In the genomic region with DNA sequence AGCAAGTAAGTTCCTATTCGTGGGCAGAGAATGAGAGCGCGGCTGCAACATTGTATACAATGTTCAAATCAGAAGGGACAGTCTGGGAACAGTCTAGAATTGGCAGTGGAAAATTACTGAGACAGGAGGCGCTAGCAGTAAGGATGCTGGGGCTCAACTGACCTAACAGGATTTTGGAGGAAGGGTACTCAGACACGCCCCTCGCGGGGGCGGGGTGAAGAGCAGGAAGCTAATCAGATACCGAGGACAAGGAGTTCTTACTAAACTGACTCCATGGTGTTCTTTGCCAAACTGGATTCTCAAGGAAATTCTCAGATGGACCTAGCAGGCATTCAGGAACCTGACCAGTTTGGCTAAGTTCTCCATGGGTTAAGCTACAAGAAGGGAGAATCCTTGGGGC, we compare ENCODE assay signal across 10 mouse cellular contexts. TPM values are rescaled to one million over a fixed set of nuclear protein-coding genes. Genes with fewer than 3 reads are reported as not detected.
DNase-seq lines count a peak whose midpoint lies in the region; ATAC-seq and TF ChIP-seq lines count a peak whose summit lies in the region.
"Had no signal": no experiment of that assay in that cellular context is flagged by ENCODE, and none has a peak within 500 bp of the region (broad histone marks: within the 10 kb centered on the region; RNA-seq: fewer than 3 reads in every experiment).

No protein-coding gene starts in this region.

- no peaks in the 10 kb centered on the region for H3K9me3 ChIP-seq in forebrain, embryonic 14.5 days (replicated peaks; ENCODE audit: control insufficient read depth, low read length)
- no peaks in the 10 kb centered on the region for H3K9me3 ChIP-seq in forebrain, embryonic 16.5 days (ENCODE audit: control insufficient read depth, low read length)
- peaks cover 5% of the 10 kb centered on the region for H3K9me3 ChIP-seq in ES-Bruce4 (replicated peaks; ENCODE audit: control insufficient read depth, insufficient read depth, low read length, poor library complexity, severe bottlenecking)
- H3K9me3 ChIP-seq in hindbrain, embryonic 16.5 days (ENCODE audit: control insufficient read depth, low read length), result no peaks in the 10 kb centered on the region
- H3K9me3 ChIP-seq in lung, postnatal 0 days (ENCODE audit: low read length), result no peaks in the 10 kb centered on the region

- H3K4me1 ChIP-seq in forebrain, embryonic 14.5 days (ENCODE audit: control insufficient read depth, insufficient read depth, low read length), result no peaks in the 10 kb centered on the region
- 0 out of 2 replicates have a peak, but pooled peaks cover 2% of the 10 kb centered on the region for H3K4me1 ChIP-seq in forebrain, embryonic 16.5 days (replicated peaks; ENCODE audit: control insufficient read depth, insufficient read depth, low read length)
- no peaks in the 10 kb centered on the region for H3K4me1 ChIP-seq in ES-Bruce4 (ENCODE audit: control insufficient read depth, insufficient read depth, low read length)
- H3K4me1 ChIP-seq in hindbrain, embryonic 16.5 days (ENCODE audit: control insufficient read depth, insufficient read depth, low read depth, low read length), result no peaks in the 10 kb centered on the region; the same call in 1 of the 2 replicates
- H3K4me1 ChIP-seq in lung, postnatal 0 days (ENCODE audit: insufficient read depth, low read depth, low read length), result no peaks in the 10 kb centered on the region

- intact Hi-C loops in gastrocnemius, adult 2 months (cut with DNase I), result loop anchor here (5.0 kb wide), 2 partner anchors 33 to 102 kb away; no protein-coding TSS in a partner anchor

- no peak overlapping the region for H3K4me2 ChIP-seq in forebrain, embryonic 14.5 days (ENCODE audit: low read length)
- H3K4me2 ChIP-seq in forebrain, embryonic 16.5 days (ENCODE audit: low read length), result no peak overlapping the region
- peak overlapping the region; percentile 17 for H3K4me2 ChIP-seq in hindbrain, embryonic 16.5 days (ENCODE audit: low read length)
- H3K4me2 ChIP-seq in lung, postnatal 0 days (replicated peaks; ENCODE audit: low read depth, low read length), result no peak overlapping the region
- H3K4me2 ChIP-seq: liver, embryonic 11.5 days had no signal

- no peaks in the 10 kb centered on the region for H3K27me3 ChIP-seq in forebrain, embryonic 14.5 days (replicated peaks; ENCODE audit: control insufficient read depth, insufficient read depth, low read length)
- no peaks in the 10 kb centered on the region for H3K27me3 ChIP-seq in forebrain, embryonic 16.5 days (replicated peaks; ENCODE audit: control insufficient read depth, insufficient read depth, low read length)
- no peaks in the 10 kb centered on the region for H3K27me3 ChIP-seq in ES-Bruce4 (ENCODE audit: control insufficient read depth, insufficient read depth, low read length, poor library complexity, severe bottlenecking)
- H3K27me3 ChIP-seq in hindbrain, embryonic 16.5 days (replicated peaks; ENCODE audit: control insufficient read depth, insufficient read depth, low read length), result no peaks in the 10 kb centered on the region
- H3K27me3 ChIP-seq in lung, postnatal 0 days (replicated peaks; ENCODE audit: insufficient read depth, low read length), result no peaks in the 10 kb centered on the region

- 8% methylated on average over 9 of the region's 9 CpGs for WGBS in forebrain, embryonic 14.5 days
- 17% methylated on average over 9 of the region's 9 CpGs for WGBS in forebrain, embryonic 16.5 days
- WGBS in hindbrain, embryonic 16.5 days, result 22% methylated on average over 9 of the region's 9 CpGs
- 17% methylated on average over 9 of the region's 9 CpGs for WGBS in lung, postnatal 0 days

- no peak overlapping the region for H3K27ac ChIP-seq in forebrain, embryonic 14.5 days (ENCODE audit: low read depth, low read length)
- no peak overlapping the region for H3K27ac ChIP-seq in forebrain, embryonic 16.5 days (ENCODE audit: low read length)
- H3K27ac ChIP-seq in ES-Bruce4 (ENCODE audit: insufficient read depth, low read length), result peak overlapping the region; percentile 91
- no peak overlapping the region for H3K27ac ChIP-seq in hindbrain, embryonic 16.5 days (ENCODE audit: low read depth, low read length)
- H3K27ac ChIP-seq in lung, postnatal 0 days (ENCODE audit: low read length), result no peak overlapping the region
- H3K27ac ChIP-seq in gastrocnemius, adult 2 months, result no peak overlapping the region

- no peak for ATAC-seq in forebrain, embryonic 14.5 days
- no peak for ATAC-seq in forebrain, embryonic 16.5 days
- ATAC-seq in hindbrain, embryonic 16.5 days, result no peak
- ATAC-seq in lung, postnatal 0 days, result peak; percentile 21; the same call in 1 of the 2 replicates
- ATAC-seq in CD4-positive, CD25-positive, alpha-beta regulatory T cell, adult 4 months, result no peak

- DNase-seq in forebrain, embryonic 14.5 days (ENCODE audit: low spot score), result peak; percentile 4
- DNase-seq in lung, postnatal 0 days (ENCODE audit: low spot score), result peak; percentile 36
- no peak for DNase-seq in gastrocnemius, adult 2 months
- DNase-seq in spleen, postnatal 10 days (ENCODE audit: low spot score in 2 of 2), result no peak

- H3K9ac ChIP-seq in forebrain, embryonic 14.5 days (ENCODE audit: low read length), result no peak overlapping the region
- H3K9ac ChIP-seq in forebrain, embryonic 16.5 days (replicated peaks; ENCODE audit: low read depth, low read length), result no peak overlapping the region
- no peak overlapping the region for H3K9ac ChIP-seq in ES-Bruce4 (ENCODE audit: low read depth, poor library complexity, severe bottlenecking)
- H3K9ac ChIP-seq in hindbrain, embryonic 16.5 days (ENCODE audit: low read depth, low read length), result no peak overlapping the region
- no peak overlapping the region for H3K9ac ChIP-seq in lung, postnatal 0 days (replicated peaks; ENCODE audit: low read depth)

- TF ChIP-seq CTCF in ES-Bruce4 (IDR thresholded peaks at IDR 0.05; ENCODE audit: low read depth, low read length), result no peak
- no peak for TF ChIP-seq CTCF in lung, postnatal 0 days (IDR thresholded peaks at IDR 0.05)
- TF ChIP-seq CTCF in gastrocnemius, adult 2 months (IDR thresholded peaks at IDR 0.05), result no peak

- no peaks in the 10 kb centered on the region for H3K36me3 ChIP-seq in forebrain, embryonic 14.5 days (ENCODE audit: control insufficient read depth, insufficient read depth, low read length)
- no peaks in the 10 kb centered on the region for H3K36me3 ChIP-seq in forebrain, embryonic 16.5 days (ENCODE audit: control insufficient read depth, insufficient read depth)
- no peaks in the 10 kb centered on the region for H3K36me3 ChIP-seq in ES-Bruce4 (ENCODE audit: control insufficient read depth, insufficient read depth, low read length, poor library complexity, severe bottlenecking)
- H3K36me3 ChIP-seq in hindbrain, embryonic 16.5 days (ENCODE audit: control insufficient read depth, insufficient read depth, low read length), result no peaks in the 10 kb centered on the region
- H3K36me3 ChIP-seq in lung, postnatal 0 days (ENCODE audit: insufficient read depth, low read length), result no peaks in the 10 kb centered on the region

- no peak for TF ChIP-seq POLR2A in ES-Bruce4 (IDR thresholded peaks at IDR 0.05; ENCODE audit: insufficient read depth, low read length)

- no peak for TF ChIP-seq EP300 in ES-Bruce4 (IDR thresholded peaks at IDR 0.05; ENCODE audit: insufficient read depth, low read depth, low read length)
- no peak for TF ChIP-seq EP300 in lung, postnatal 0 days (IDR thresholded peaks at IDR 0.05)

- H3K4me3 ChIP-seq in forebrain, embryonic 14.5 days (ENCODE audit: low read depth, low read length), result no peak overlapping the region
- no peak overlapping the region for H3K4me3 ChIP-seq in forebrain, embryonic 16.5 days (replicated peaks; ENCODE audit: low read length)
- no peak overlapping the region for H3K4me3 ChIP-seq in ES-Bruce4 (ENCODE audit: low read depth, low read length)
- no peak overlapping the region for H3K4me3 ChIP-seq in hindbrain, embryonic 16.5 days (ENCODE audit: low read length)
- H3K4me3 ChIP-seq in lung, postnatal 0 days (ENCODE audit: low read depth, low read length), result no peak overlapping the region
- H3K4me3 ChIP-seq in gastrocnemius, adult 2 months, result no peak overlapping the region

RNA-seq across cellular contexts. Expression of a gene that starts 9.0 kb away (rescaled TPM):
- polyA plus RNA-seq in forebrain, embryonic 14.5 days (2014; fragmentation: Nextera tagmentation; extraction: Ambion mirVana), result 3.8 and 5.1 TPM in 2 replicates
- 1.7 and 2.2 TPM in 2 replicates for polyA plus RNA-seq in forebrain, embryonic 16.5 days (2015; fragmentation: Nextera tagmentation; extraction: Ambion mirVana)
- polyA plus RNA-seq in ES-Bruce4 (2011; ENCODE audit: insufficient read depth, insufficient read length, low read depth, missing spikeins), result 4.0 and 4.8 TPM in 2 replicates
- polyA plus RNA-seq in hindbrain, embryonic 16.5 days (2015; fragmentation: Nextera tagmentation; extraction: Ambion mirVana), result 4.4 and 4.7 TPM in 2 replicates
- 13.7 and 15.7 TPM in 2 replicates for polyA plus RNA-seq in lung, postnatal 0 days (2015; fragmentation: Nextera tagmentation; extraction: Ambion mirVana)
- polyA plus RNA-seq in CD4-positive, CD25-positive, alpha-beta regulatory T cell, adult 4 months (2017; shearing (Covaris generic)), result not detected
- total RNA-seq in gastrocnemius, adult 2 months (2021), result 1 to 10 TPM; 1.7 to 1.9 TPM
- total RNA-seq: granulocyte monocyte progenitor cell, adult 5-6 weeks had no signal

RNA-seq across cellular contexts. Expression of a gene that starts 27.7 kb away (rescaled TPM):
- polyA plus RNA-seq in forebrain, embryonic 14.5 days (2014; fragmentation: Nextera tagmentation; extraction: Ambion mirVana), result 117 and 134 TPM in 2 replicates
- polyA plus RNA-seq in forebrain, embryonic 16.5 days (2015; fragmentation: Nextera tagmentation; extraction: Ambion mirVana), result 80.7 and 91.3 TPM in 2 replicates
- 143 and 148 TPM in 2 replicates for polyA plus RNA-seq in ES-Bruce4 (2011; ENCODE audit: insufficient read depth, insufficient read length, low read depth, missing spikeins)
- 122 and 123 TPM in 2 replicates for polyA plus RNA-seq in hindbrain, embryonic 16.5 days (2015; fragmentation: Nextera tagmentation; extraction: Ambion mirVana)
- polyA plus RNA-seq in lung, postnatal 0 days (2015; fragmentation: Nextera tagmentation; extraction: Ambion mirVana), result 96.9 and 106 TPM in 2 replicates
- polyA plus RNA-seq in CD4-positive, CD25-positive, alpha-beta regulatory T cell, adult 4 months (2017; shearing (Covaris generic)), result 100 to 1,000 TPM; 382 to 479 TPM
- 100 to 1,000 TPM; 140 to 194 TPM for total RNA-seq in gastrocnemius, adult 2 months (2021)

RNA-seq across cellular contexts. Expression of a gene that starts 39.1 kb away (rescaled TPM):
- 5.8 and 7.9 TPM in 2 replicates for polyA plus RNA-seq in forebrain, embryonic 14.5 days (2014; fragmentation: Nextera tagmentation; extraction: Ambion mirVana)
- polyA plus RNA-seq in forebrain, embryonic 16.5 days (2015; fragmentation: Nextera tagmentation; extraction: Ambion mirVana), result 6.1 and 6.2 TPM in 2 replicates
- polyA plus RNA-seq in ES-Bruce4 (2011; ENCODE audit: insufficient read depth, insufficient read length, low read depth, missing spikeins), result 16.5 and 16.9 TPM in 2 replicates
- polyA plus RNA-seq in hindbrain, embryonic 16.5 days (2015; fragmentation: Nextera tagmentation; extraction: Ambion mirVana), result 15.0 and 18.6 TPM in 2 replicates
- polyA plus RNA-seq in lung, postnatal 0 days (2015; fragmentation: Nextera tagmentation; extraction: Ambion mirVana), result 15.5 and 16.9 TPM in 2 replicates
- polyA plus RNA-seq in CD4-positive, CD25-positive, alpha-beta regulatory T cell, adult 4 months (2017; shearing (Covaris generic)), result 10 to 100 TPM; 56.4 to 60.5 TPM
- total RNA-seq in gastrocnemius, adult 2 months (2021), result 10 to 100 TPM; 48.5 to 62.6 TPM

Comparison
In these comparisons a context has a peak if more than half of its experiments do, and no peak if none do; other contexts are left out.
1. DNase-seq: peak in forebrain, embryonic 14.5 days (single experiment) and lung, postnatal 0 days (single experiment); none in gastrocnemius, adult 2 months (single experiment) and spleen, postnatal 10 days (0 of 2).